Mouse (Mus musculus): ENCODE data around the gene Satb1.

DNA sequence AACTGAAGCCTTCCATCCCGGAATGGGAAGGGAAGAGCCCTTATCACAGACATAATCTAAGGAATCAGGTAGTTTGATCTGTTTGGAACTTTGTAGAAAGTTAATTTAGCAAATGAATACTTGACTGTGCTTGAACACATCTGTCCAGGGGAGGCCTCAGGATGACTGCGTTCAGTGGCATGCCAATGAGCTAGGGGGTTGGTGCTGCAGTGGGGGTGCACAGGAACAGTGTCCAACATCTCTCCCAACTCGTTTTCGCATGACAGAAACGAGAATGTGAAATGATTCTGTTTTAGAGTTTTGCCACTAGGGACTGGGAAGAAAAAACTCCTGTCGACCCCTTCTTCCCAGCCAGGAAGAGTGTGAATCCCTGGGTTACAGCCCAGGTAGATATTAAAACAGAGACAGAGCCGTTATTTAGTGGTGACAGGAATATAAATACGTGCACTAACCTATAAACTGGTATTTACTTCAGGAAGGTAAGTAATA lies 5.1 kb downstream of the Satb1 start:
- no peak for TF ChIP-seq CTCF (IDR thresholded peaks at IDR 0.05; ENCODE audit: borderline replicate concordance, insufficient read depth, low read depth, low read length)
- TF ChIP-seq POLR2A (IDR thresholded peaks at IDR 0.05; ENCODE audit: borderline replicate concordance, insufficient read depth, low read length), result no peak

All from cerebellum, adult 2 months (tissue).